Mouse (Mus musculus): ENCODE measurements around the gene Grid1. TPM values are rescaled to one million over a fixed set of nuclear protein-coding genes. Genes with fewer than 3 reads are reported as not detected.

Grid1 gene
- polyA plus RNA-seq, 1 experiment, result 0.24 TPM

- Histone ChIP-seq H3K36me3 (ENCODE audit: control insufficient read depth, insufficient read depth, low read length, poor library complexity, severe bottlenecking) (no peaks in the 10 kb centered on the region), H3K27ac (ENCODE audit: insufficient read depth, low read length) (no peak overlapping the region), H3K27me3 (ENCODE audit: control insufficient read depth, insufficient read depth, low read length, poor library complexity, severe bottlenecking) (no peaks in the 10 kb centered on the region), H3K9me3 (replicated peaks; ENCODE audit: control insufficient read depth, insufficient read depth, low read length, poor library complexity, severe bottlenecking) (no peaks in the 10 kb centered on the region), H3K4me3 (ENCODE audit: low read depth, low read length) (no peak overlapping the region), H3K4me1 (ENCODE audit: control insufficient read depth, insufficient read depth, low read length) (no peaks in the 10 kb centered on the region), H3K9ac (ENCODE audit: low read depth, poor library complexity, severe bottlenecking) (no peak overlapping the region)
- no peak for TF ChIP-seq POLR2A (IDR thresholded peaks at IDR 0.05; ENCODE audit: insufficient read depth, low read length)
These were observed 434.6 kb downstream of the Grid1 start for GRCm38 (mm10) chr14:35254477-35254876.

DNA sequence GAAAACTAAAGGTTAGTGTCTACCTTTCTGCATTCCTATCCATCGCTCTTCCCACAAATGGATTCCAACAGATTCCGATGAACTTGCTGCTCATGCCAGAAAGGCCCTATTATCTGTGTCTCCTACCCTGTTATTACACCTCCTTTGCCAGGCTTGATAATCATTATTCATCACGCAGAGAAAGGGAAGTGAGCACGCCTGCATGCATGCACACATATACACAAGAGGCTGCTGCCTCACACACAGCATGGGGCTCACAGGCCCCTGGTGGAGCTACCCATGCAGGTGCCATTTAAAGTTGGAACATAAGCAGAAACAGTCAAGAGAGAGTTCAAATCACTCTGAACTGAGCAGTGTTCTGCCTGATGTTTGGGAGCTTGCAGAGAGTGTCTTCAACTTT, 450.4 kb downstream of the Grid1 start:
- Histone ChIP-seq H3K9ac (ENCODE audit: low read depth, poor library complexity, severe bottlenecking) (no peak overlapping the region), H3K9me3 (replicated peaks; ENCODE audit: control insufficient read depth, insufficient read depth, low read length, poor library complexity, severe bottlenecking) (no peaks in the 10 kb centered on the region), H3K27me3 (ENCODE audit: control insufficient read depth, insufficient read depth, low read length, poor library complexity, severe bottlenecking) (no peaks in the 10 kb centered on the region), H3K36me3 (ENCODE audit: control insufficient read depth, insufficient read depth, low read length, poor library complexity, severe bottlenecking) (no peaks in the 10 kb centered on the region), H3K4me3 (ENCODE audit: low read depth, low read length) (no peak overlapping the region), H3K4me1 (ENCODE audit: control insufficient read depth, insufficient read depth, low read length) (no peaks in the 10 kb centered on the region), H3K27ac (ENCODE audit: insufficient read depth, low read length) (no peak overlapping the region)
- TF ChIP-seq POLR2A (IDR thresholded peaks at IDR 0.05; ENCODE audit: insufficient read depth, low read length) (no peak), EP300 (IDR thresholded peaks at IDR 0.05; ENCODE audit: insufficient read depth, low read depth, low read length) (no peak), CTCF (IDR thresholded peaks at IDR 0.05; ENCODE audit: low read depth, low read length) (no peak)

DNA sequence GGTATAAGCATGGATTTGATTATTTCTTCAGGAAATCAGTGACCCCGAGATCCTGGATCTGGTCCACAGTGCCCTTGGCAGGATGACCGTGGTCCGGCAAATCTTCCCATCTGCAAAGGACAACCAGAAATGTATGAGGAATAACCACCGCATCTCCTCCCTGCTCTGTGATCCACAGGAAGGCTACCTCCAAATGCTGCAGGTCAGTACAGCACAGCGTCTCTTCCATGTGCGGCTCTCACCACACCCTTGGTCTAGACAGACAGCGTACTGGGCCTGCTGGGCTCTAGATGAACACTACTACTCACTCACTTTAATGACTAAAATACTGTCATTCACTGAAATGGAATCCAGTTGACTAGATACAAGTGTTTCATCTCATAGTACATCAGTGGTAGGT, 489.3 kb downstream of the Grid1 start:
- no peaks in the 10 kb centered on the region for H3K36me3 ChIP-seq (ENCODE audit: control insufficient read depth, insufficient read depth, low read length, poor library complexity, severe bottlenecking)
- H3K9ac ChIP-seq (ENCODE audit: low read depth, poor library complexity, severe bottlenecking), result no peak overlapping the region
- no peak for TF ChIP-seq POLR2A (IDR thresholded peaks at IDR 0.05; ENCODE audit: insufficient read depth, low read length)
- TF ChIP-seq EP300 (IDR thresholded peaks at IDR 0.05; ENCODE audit: insufficient read depth, low read depth, low read length), result no peak
- no peak for TF ChIP-seq CTCF (IDR thresholded peaks at IDR 0.05; ENCODE audit: low read depth, low read length)
- no peaks in the 10 kb centered on the region for H3K27me3 ChIP-seq (ENCODE audit: control insufficient read depth, insufficient read depth, low read length, poor library complexity, severe bottlenecking)
- no peaks in the 10 kb centered on the region for H3K4me1 ChIP-seq (ENCODE audit: control insufficient read depth, insufficient read depth, low read length)
- no peak overlapping the region for H3K27ac ChIP-seq (ENCODE audit: insufficient read depth, low read length)
- H3K9me3 ChIP-seq (replicated peaks; ENCODE audit: control insufficient read depth, insufficient read depth, low read length, poor library complexity, severe bottlenecking), result no peaks in the 10 kb centered on the region
- H3K4me3 ChIP-seq (ENCODE audit: low read depth, low read length), result no peak overlapping the region

- Histone ChIP-seq H3K4me1 (ENCODE audit: control insufficient read depth, insufficient read depth, low read length) (no peaks in the 10 kb centered on the region), H3K9me3 (replicated peaks; ENCODE audit: control insufficient read depth, insufficient read depth, low read length, poor library complexity, severe bottlenecking) (no peaks in the 10 kb centered on the region), H3K27me3 (ENCODE audit: control insufficient read depth, insufficient read depth, low read length, poor library complexity, severe bottlenecking) (no peaks in the 10 kb centered on the region; the same call in 1 of the 2 replicates), H3K4me3 (ENCODE audit: low read depth, low read length) (no peak overlapping the region), H3K36me3 (ENCODE audit: control insufficient read depth, insufficient read depth, low read length, poor library complexity, severe bottlenecking) (no peaks in the 10 kb centered on the region), H3K9ac (ENCODE audit: low read depth, poor library complexity, severe bottlenecking) (no peak overlapping the region), H3K27ac (ENCODE audit: insufficient read depth, low read length) (no peak overlapping the region)
- TF ChIP-seq EP300 (IDR thresholded peaks at IDR 0.05; ENCODE audit: insufficient read depth, low read depth, low read length), result no peak
- no peak for TF ChIP-seq CTCF (IDR thresholded peaks at IDR 0.05; ENCODE audit: low read depth, low read length)
- TF ChIP-seq POLR2A (IDR thresholded peaks at IDR 0.05; ENCODE audit: insufficient read depth, low read length), result no peak
These were observed 493.7 kb downstream of the Grid1 start for GRCm38 (mm10) chr14:35313380-35314299.

DNA sequence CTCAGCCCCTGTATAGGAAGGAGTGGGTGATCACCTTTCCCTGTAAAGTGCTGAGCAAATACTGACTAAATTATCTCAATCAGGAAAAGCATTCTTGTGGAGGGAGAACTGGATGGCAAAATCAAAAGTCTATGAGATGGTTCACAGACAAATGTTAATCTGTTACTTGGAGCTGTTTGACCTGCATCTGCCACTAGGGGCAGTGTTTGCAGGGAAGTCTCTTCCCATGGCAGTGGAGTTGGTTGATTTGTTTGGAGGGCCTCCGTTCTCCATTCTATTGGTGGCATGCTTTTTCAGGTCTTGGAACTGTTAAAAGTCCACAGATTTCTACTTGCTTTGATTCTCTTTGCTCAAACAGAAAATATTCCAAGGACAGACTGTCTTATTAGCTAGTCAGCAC, 506.4 kb downstream of the Grid1 start:
- no peaks in the 10 kb centered on the region for H3K27me3 ChIP-seq (ENCODE audit: control insufficient read depth, insufficient read depth, low read length, poor library complexity, severe bottlenecking)
- no peaks in the 10 kb centered on the region for H3K9me3 ChIP-seq (replicated peaks; ENCODE audit: control insufficient read depth, insufficient read depth, low read length, poor library complexity, severe bottlenecking)
- TF ChIP-seq POLR2A (IDR thresholded peaks at IDR 0.05; ENCODE audit: insufficient read depth, low read length) (no peak), EP300 (IDR thresholded peaks at IDR 0.05; ENCODE audit: insufficient read depth, low read depth, low read length) (no peak), CTCF (IDR thresholded peaks at IDR 0.05; ENCODE audit: low read depth, low read length) (peak; percentile 45)
- H3K9ac ChIP-seq (ENCODE audit: low read depth, poor library complexity, severe bottlenecking), result no peak overlapping the region
- no peak overlapping the region for H3K4me3 ChIP-seq (ENCODE audit: low read depth, low read length)
- no peak overlapping the region for H3K27ac ChIP-seq (ENCODE audit: insufficient read depth, low read length)
- H3K4me1 ChIP-seq (ENCODE audit: control insufficient read depth, insufficient read depth, low read length), result no peaks in the 10 kb centered on the region
- H3K36me3 ChIP-seq (ENCODE audit: control insufficient read depth, insufficient read depth, low read length, poor library complexity, severe bottlenecking), result no peaks in the 10 kb centered on the region

DNA sequence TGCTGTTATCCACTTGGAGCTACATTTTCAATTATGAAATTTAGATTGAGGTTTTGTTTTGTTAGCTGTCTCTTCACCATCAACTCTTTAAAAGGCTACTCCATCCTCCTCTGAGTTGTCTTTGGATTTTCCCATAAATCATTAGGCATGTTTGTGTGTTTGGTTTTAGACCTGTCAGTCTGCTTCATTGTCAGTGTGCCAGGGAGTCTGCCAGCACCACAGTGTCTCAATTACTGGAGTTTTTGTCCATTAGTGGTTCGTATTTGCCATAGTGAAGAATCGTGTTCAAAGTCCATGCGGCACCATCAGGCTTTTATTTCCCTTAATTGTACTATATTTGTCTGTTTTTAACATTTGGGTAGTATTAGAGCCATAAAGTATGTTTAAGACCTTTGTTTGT, 516.7 kb downstream of the Grid1 start:
- no peaks in the 10 kb centered on the region for H3K9me3 ChIP-seq (replicated peaks; ENCODE audit: control insufficient read depth, insufficient read depth, low read length, poor library complexity, severe bottlenecking)
- TF ChIP-seq CTCF (IDR thresholded peaks at IDR 0.05; ENCODE audit: low read depth, low read length) (no peak), POLR2A (IDR thresholded peaks at IDR 0.05; ENCODE audit: insufficient read depth, low read length) (no peak), EP300 (IDR thresholded peaks at IDR 0.05; ENCODE audit: insufficient read depth, low read depth, low read length) (no peak)

More for the DNA sequence above, 516.7 kb downstream of the Grid1 start:
- H3K4me1 ChIP-seq (ENCODE audit: control insufficient read depth, insufficient read depth, low read length), result no peaks in the 10 kb centered on the region
- H3K27me3 ChIP-seq (ENCODE audit: control insufficient read depth, insufficient read depth, low read length, poor library complexity, severe bottlenecking), result no peaks in the 10 kb centered on the region
- no peak overlapping the region for H3K4me3 ChIP-seq (ENCODE audit: low read depth, low read length)
- no peak overlapping the region for H3K9ac ChIP-seq (ENCODE audit: low read depth, poor library complexity, severe bottlenecking)
- H3K27ac ChIP-seq (ENCODE audit: insufficient read depth, low read length), result no peak overlapping the region
- H3K36me3 ChIP-seq (ENCODE audit: control insufficient read depth, insufficient read depth, low read length, poor library complexity, severe bottlenecking), result no peaks in the 10 kb centered on the region
